Mouse (Mus musculus) liver, embryonic 14.5 days (tissue): ENCODE results near the gene Dennd2c. TPM values are rescaled to one million over a fixed set of nuclear protein-coding genes. Genes with fewer than 3 reads are reported as not detected.
A peak's percentile ranks its signal among the peaks of the same experiment; 100 is the strongest.

Experiments used
- ATAC-seq: fragments of 200-750 bp; cut with Nextera tagmentation; 2 replicates; pipeline ENCODE4 v1.8.0; 2017; ENCODE audit warnings: moderate number of reproducible peaks, mild to moderate bottlenecking, moderate library complexity; ENCODE audit not compliant: insufficient read depth
- DNase-seq, 3 experiments: peaks; one replicate each; pipeline ENCODE4 v3.0.0-alpha.2; 2012 to 2013; ENCODE audit warnings: low read depth in 3 of 3, low spot score in 3 of 3
- H3K27ac ChIP-seq: fragments of 300-500 bp; sonication (generic); 2 replicates; pipeline ENCODE4 v1.5.1; 2014; ENCODE audit warnings: moderate library complexity, mild to moderate bottlenecking, control low read depth, inconsistent platforms
- H3K27me3 ChIP-seq: fragments of 300-500 bp; sonication (generic); 2 replicates; pipeline ENCODE4 v1.6.1; 2014; ENCODE audit warnings: mild to moderate bottlenecking, low read length, moderate library complexity; ENCODE audit not compliant: control insufficient read depth, insufficient read depth
- H3K36me3 ChIP-seq: fragments of 300-500 bp; sonication (generic); replicated peaks from 2 replicates; pipeline ENCODE4 v1.6.1; 2014; ENCODE audit warnings: low read depth; ENCODE audit not compliant: control insufficient read depth, insufficient read depth
- H3K4me1 ChIP-seq, 2 experiments: fragments of 200-500 bp in 1 of 2; fragments of 300-500 bp in 1 of 2; sonication (generic) in 1 of 2; replicated peaks; 2 replicates each; pipeline ENCODE4 v1.6.1; 2012 to 2014; ENCODE audit warnings: antibody characterized with exemption in 1 of 2, inconsistent platforms in 1 of 2, low read length in 1 of 2; ENCODE audit not compliant: control insufficient read depth in 2 of 2, insufficient read depth in 2 of 2
- H3K4me2 ChIP-seq: fragments of 300-500 bp; sonication (generic); 2 replicates; pipeline ENCODE4 v1.6.1; 2014; ENCODE audit warnings: low read depth, mild to moderate bottlenecking, control low read depth, moderate library complexity
- H3K4me3 ChIP-seq, 2 experiments: fragments of 200-500 bp in 1 of 2; fragments of 300-500 bp in 1 of 2; sonication (generic) in 1 of 2; 2 replicates each; pipeline ENCODE4 v1.5.1; 2012 to 2014; ENCODE audit warnings: low read depth in 2 of 2, low read length in 2 of 2, mild to moderate bottlenecking in 2 of 2, control low read depth in 1 of 2, inconsistent platforms in 1 of 2, moderate library complexity in 1 of 2; ENCODE audit not compliant: insufficient read depth in 1 of 2
- H3K9ac ChIP-seq: fragments of 300-500 bp; sonication (generic); replicated peaks from 2 replicates; pipeline ENCODE4 v1.6.1; 2014; ENCODE audit warnings: mild to moderate bottlenecking, control low read depth, moderate library complexity
- H3K9me3 ChIP-seq: fragments of 300-500 bp; sonication (generic); 2 replicates; pipeline ENCODE4 v1.6.1; 2016; ENCODE audit warnings: low read length, mixed read lengths; ENCODE audit not compliant: control insufficient read depth
- CTCF ChIP-seq: IDR thresholded peaks from 2 replicates; pipeline ENCODE4 v1.5.1; 2016; ENCODE audit warnings: antibody characterized with exemption, low read depth, control low read depth
- EP300 ChIP-seq: IDR thresholded peaks from 2 replicates; pipeline ENCODE4 v1.6.1; 2016; ENCODE audit warnings: antibody characterized with exemption, low read depth
- WGBS: fragments of 180-500 bp; shearing (Covaris S2); extraction: QIAGEN DNeasy Blood & Tissue Kit; methylation state at CpG from one replicate; pipeline ENCODE4 v1.1.7; 2014; ENCODE audit not compliant: insufficient replicate concordance; 5-methylcytosine and 5-hydroxymethylcytosine counted together
- polyA plus RNA-seq, 2 experiments: library from polyadenylated mRNA; depleted of rRNA in 1 of 2; stranded (reverse) in 1 of 2; unstranded in 1 of 2; fragments of >200 nt; fragmentation: Nextera tagmentation in 1 of 2; extraction: Ambion mirVana in 1 of 2; gene quantifications; 2 replicates each; pipeline versions ENCODE4 v1.2.1 to v1.2.3; 2012 to 2014

Dennd2c gene
- polyA plus RNA-seq, 2 experiments, result 6.6 to 7.4 TPM

DNA sequence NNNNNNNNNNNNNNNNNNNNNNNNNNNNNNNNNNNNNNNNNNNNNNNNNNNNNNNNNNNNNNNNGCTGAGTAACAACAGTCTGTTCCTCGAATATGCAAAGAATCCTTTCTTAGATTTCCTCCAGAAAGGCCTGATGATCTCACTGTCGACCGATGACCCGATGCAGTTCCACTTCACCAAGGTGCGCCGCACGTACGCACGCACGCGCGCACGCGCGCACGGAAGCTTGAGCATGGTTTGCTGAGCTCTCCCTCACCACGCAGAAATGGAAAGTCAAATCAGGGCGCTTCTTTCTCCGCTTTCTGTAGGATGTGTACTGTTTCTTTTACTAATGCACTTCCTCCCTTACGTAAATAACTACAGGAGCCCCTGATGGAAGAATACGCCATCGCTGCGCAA, 3.7 kb upstream of the Dennd2c start:
- H3K4me1 ChIP-seq, result peaks cover 5 to 9% of the 10 kb centered on the region in 2 experiments
- no peaks in the 10 kb centered on the region for H3K36me3 ChIP-seq
- H3K4me2 ChIP-seq, result no peak overlapping the region
- no peak overlapping the region for H3K4me3 ChIP-seq
- TF ChIP-seq CTCF (no peak), EP300 (no peak)
- no peaks in the 10 kb centered on the region for H3K9me3 ChIP-seq
- no peak overlapping the region for H3K9ac ChIP-seq
- no peak overlapping the region for H3K27ac ChIP-seq
- no peak for ATAC-seq
- H3K27me3 ChIP-seq, result no peaks in the 10 kb centered on the region; the same call in none of the 2 replicates
- whole genome bisulfite sequencing, result 77% methylated on average over 23 of the region's 23 CpGs
- no peak for DNase-seq

DNA sequence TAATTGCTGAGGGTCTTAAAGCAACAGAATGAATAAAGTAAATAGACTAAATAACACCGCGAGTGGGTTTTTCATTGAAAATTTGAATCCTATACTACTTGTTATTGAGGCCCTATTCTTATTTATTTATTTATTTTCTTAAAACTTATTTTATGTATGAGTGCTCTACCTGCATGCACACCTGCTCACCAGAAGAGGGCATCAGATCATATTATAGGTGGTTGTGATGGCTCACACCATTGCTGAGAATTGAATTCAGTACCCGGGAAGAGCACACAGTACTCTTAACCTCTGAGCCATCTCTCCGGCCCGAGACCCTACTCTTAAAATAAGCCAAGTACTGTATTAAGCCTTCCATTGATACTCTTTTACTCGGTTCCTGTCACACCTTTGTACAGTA, 2.7 kb upstream of the Dennd2c start:
- H3K27me3 ChIP-seq, result no peaks in the 10 kb centered on the region; the same call in none of the 2 replicates
- ATAC-seq (no peak), DNase-seq (no peak)
- no peak overlapping the region for H3K4me2 ChIP-seq
- H3K4me3 ChIP-seq, result no peak overlapping the region
- H3K9ac ChIP-seq, result no peak overlapping the region
- 59% methylated on average over 6 of the region's 6 CpGs for WGBS
- peaks cover 5 to 9% of the 10 kb centered on the region in 2 experiments for H3K4me1 ChIP-seq
- H3K36me3 ChIP-seq, result no peaks in the 10 kb centered on the region
- H3K27ac ChIP-seq, result no peak overlapping the region
- no peak for TF ChIP-seq EP300
- TF ChIP-seq CTCF, result peak; percentile 67
- no peaks in the 10 kb centered on the region for H3K9me3 ChIP-seq

DNA sequence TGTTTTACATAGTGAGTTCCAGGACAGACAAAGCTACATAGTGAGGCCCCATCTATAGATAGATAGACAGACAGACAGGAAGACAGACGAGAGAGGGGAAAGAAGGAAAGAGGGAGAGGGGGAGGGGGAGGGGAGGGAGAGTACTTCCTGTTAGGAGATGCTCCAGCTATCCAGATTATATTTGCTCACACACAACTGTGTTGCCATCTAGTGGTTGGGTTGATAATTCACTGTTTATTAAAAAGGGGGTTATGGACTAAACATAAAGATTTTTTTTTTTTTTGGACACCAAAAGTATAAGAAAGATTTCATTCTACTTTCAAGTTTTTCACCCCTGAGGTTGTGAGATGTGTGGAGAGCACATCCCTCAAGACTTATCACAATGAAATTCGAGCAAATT, 1.7 kb upstream of the Dennd2c start:
- no peaks in the 10 kb centered on the region for H3K9me3 ChIP-seq
- H3K27ac ChIP-seq, result no peak overlapping the region
- H3K9ac ChIP-seq, result no peak overlapping the region
- no peak overlapping the region for H3K4me2 ChIP-seq
- ATAC-seq (no peak), DNase-seq (no peak)
- no peak overlapping the region for H3K4me3 ChIP-seq
- TF ChIP-seq EP300 (no peak), CTCF (peak; percentile 57)
- H3K36me3 ChIP-seq, result no peaks in the 10 kb centered on the region
- H3K4me1 ChIP-seq, result peaks cover 5 to 9% of the 10 kb centered on the region in 2 experiments
- 25% methylated on average over 2 of the region's 2 CpGs for WGBS
- no peaks in the 10 kb centered on the region; the same call in none of the 2 replicates for H3K27me3 ChIP-seq

DNA sequence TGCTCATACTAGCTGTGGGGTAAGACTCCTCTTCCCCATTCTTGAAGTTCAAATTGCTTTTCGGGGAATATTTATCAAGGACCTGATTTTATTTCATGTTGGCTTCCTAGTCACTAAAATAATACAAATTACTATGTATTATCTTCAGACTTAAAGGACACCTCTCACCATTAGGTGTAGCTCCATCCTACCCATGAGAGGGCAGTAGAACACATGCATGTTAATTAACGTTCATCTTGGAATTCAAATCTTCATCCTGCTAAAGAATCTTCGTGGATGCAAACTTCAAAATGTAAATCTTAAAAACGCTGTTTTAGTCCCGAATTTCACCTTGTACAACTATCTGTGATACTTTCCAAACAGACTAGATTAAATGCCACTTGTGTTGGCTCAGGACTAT, 1.2 kb upstream of the Dennd2c start:
- Histone ChIP-seq H3K4me1 (peaks cover 7 to 9% of the 10 kb centered on the region in 2 experiments), H3K9ac (no peak overlapping the region), H3K4me2 (peak overlapping the region; percentile 99), H3K9me3 (no peaks in the 10 kb centered on the region), H3K27me3 (no peaks in the 10 kb centered on the region; the same call in none of the 2 replicates), H3K4me3 (no peak overlapping the region), H3K36me3 (no peaks in the 10 kb centered on the region), H3K27ac (no peak overlapping the region)
- ATAC-seq (no peak), DNase-seq (no peak)
- 43% methylated on average over 5 of the region's 5 CpGs for WGBS
- TF ChIP-seq CTCF, result no peak; the same call in 1 of the 2 replicates
- no peak for TF ChIP-seq EP300

DNA sequence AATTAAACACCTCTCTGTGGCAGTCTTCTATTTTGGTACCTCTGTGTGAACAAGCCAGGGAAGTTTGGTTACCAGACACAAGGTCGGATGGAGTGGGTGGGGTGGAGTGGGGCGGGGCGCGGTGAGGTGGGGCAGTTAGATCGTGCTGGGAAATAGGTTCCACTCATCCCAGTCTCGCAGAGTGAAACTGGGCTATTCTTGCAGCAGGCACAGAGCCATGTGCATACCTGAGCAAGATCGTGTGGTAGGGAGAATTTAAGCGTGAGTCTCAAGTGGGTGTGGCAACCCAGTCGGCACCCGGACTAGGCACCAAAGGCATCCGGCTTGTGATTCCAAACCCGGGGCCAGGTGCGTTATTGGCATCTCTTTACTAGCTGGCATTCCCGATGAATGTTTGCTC, 495 bp upstream of the Dennd2c start:
- Histone ChIP-seq H3K27ac (peak overlapping the region; percentile 48), H3K36me3 (no peaks in the 10 kb centered on the region), H3K27me3 (no peaks in the 10 kb centered on the region; the same call in none of the 2 replicates), H3K9ac (peak overlapping the region; percentile 77), H3K4me1 (peaks cover 9 to 10% of the 10 kb centered on the region in 2 experiments), H3K4me3 (peak overlapping the region; percentile 65 to 74), H3K4me2 (peak overlapping the region; percentile 99), H3K9me3 (no peaks in the 10 kb centered on the region)
- ATAC-seq (peak; percentile 60), DNase-seq (no peak)
- TF ChIP-seq EP300 (no peak), CTCF (no peak)
- WGBS, result under 1% methylated on average over 14 of the region's 14 CpGs
